28 mouse cellular contexts compared by ENCODE assay signal in the genomic region with DNA sequence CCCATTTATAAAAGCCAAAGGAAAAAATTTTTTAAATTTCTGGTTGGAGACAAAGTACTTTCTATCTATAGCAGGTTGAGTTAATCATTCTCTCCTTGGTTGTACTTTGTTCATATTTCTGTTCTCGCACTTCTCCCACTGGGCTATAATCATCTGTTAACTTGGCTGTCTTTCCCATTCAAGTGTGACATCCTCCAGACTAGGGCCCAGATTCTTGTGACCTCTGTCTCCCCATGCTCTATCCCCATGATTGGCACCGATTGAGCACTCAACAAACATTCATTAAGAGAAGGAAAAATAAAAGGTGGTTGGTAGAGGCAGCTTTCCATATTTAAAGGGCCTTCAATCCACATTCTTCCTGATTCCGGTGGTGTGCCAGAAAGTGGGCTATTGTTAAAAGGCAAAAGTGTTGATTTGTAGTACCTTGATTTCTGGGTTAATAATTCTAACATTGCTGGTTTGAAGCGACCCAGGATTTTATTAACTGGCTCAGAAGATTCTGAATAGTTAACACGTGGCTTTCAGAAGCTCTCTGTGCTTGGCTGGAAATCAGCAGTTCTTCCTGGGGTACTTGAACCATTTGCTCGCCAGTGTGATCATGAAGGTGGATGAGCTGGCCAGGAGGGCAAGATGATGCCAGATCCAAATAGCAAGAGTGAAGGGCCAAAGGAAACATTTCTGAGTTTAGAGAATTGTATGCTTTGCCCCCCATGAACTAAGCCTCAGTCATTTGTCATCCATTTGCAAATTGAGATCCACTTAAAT.
DNase-seq lines count a peak whose midpoint lies in the region; ATAC-seq and TF ChIP-seq lines count a peak whose summit lies in the region.
"Had no signal": no experiment of that assay in that cellular context is flagged by ENCODE, and none has a peak within 500 bp of the region (broad histone marks: within the 10 kb centered on the region; RNA-seq: fewer than 3 reads in every experiment).

No protein-coding gene starts in this region.

- no peak for TF ChIP-seq POLR2A in kidney, adult 2 months (IDR thresholded peaks at IDR 0.05; ENCODE audit: low read depth, low read length)

- no peaks in the 10 kb centered on the region for H3K9me3 ChIP-seq in kidney, embryonic 15.5 days (replicated peaks)
- H3K9me3 ChIP-seq: heart, embryonic 13.5 days; limb, embryonic 13.5 days; liver, embryonic 12.5 days; midbrain, embryonic 13.5 days; stomach, embryonic 15.5 days had no signal

- H3K9ac ChIP-seq in kidney, embryonic 15.5 days: no peak overlapping the region
- H3K9ac ChIP-seq: heart, embryonic 13.5 days; limb, embryonic 13.5 days; liver, embryonic 12.5 days; midbrain, embryonic 13.5 days; stomach, embryonic 15.5 days had no signal

- no peaks in the 10 kb centered on the region for H3K36me3 ChIP-seq in kidney, adult 2 months (ENCODE audit: control insufficient read depth, insufficient read depth, low read length)
- no peaks in the 10 kb centered on the region for H3K36me3 ChIP-seq in kidney, embryonic 15.5 days
- H3K36me3 ChIP-seq: heart, embryonic 13.5 days; limb, embryonic 13.5 days; liver, embryonic 12.5 days; midbrain, embryonic 13.5 days; stomach, embryonic 15.5 days had no signal

- H3K4me3 ChIP-seq in layer of hippocampus, adult 2 months: no peak overlapping the region
- no peak overlapping the region for H3K4me3 ChIP-seq in kidney, adult 2 months (ENCODE audit: insufficient read depth, low read depth, low read length)
- H3K4me3 ChIP-seq in kidney, embryonic 15.5 days (replicated peaks): no peak overlapping the region
- H3K4me3 ChIP-seq: erythroblast, embryonic 14.5 days; heart, embryonic 13.5 days; limb, embryonic 13.5 days; liver, embryonic 12.5 days; midbrain, embryonic 13.5 days; stomach, embryonic 15.5 days had no signal

- peak overlapping the region; percentile 18; the same call in 1 of the 2 replicates for H3K27ac ChIP-seq in layer of hippocampus, adult 2 months
- peak overlapping the region; percentile 86 for H3K27ac ChIP-seq in kidney, adult 2 months (ENCODE audit: insufficient read depth, low read depth, low read length)
- no peak overlapping the region for H3K27ac ChIP-seq in kidney, embryonic 15.5 days
- H3K27ac ChIP-seq: heart, embryonic 13.5 days; hindbrain, postnatal 0 days; limb, embryonic 13.5 days; liver, embryonic 12.5 days; macrophage; midbrain, embryonic 13.5 days; stomach, embryonic 15.5 days had no signal

- H3K27me3 ChIP-seq in kidney, adult 2 months (replicated peaks; ENCODE audit: control insufficient read depth, insufficient read depth, low read length): no peaks in the 10 kb centered on the region
- no peaks in the 10 kb centered on the region for H3K27me3 ChIP-seq in kidney, embryonic 15.5 days
- H3K27me3 ChIP-seq: CH12.LX; heart, embryonic 13.5 days; limb, embryonic 13.5 days; liver, embryonic 12.5 days; midbrain, embryonic 13.5 days; stomach, embryonic 15.5 days had no signal

- H3K4me2 ChIP-seq in kidney, embryonic 15.5 days: no peak overlapping the region
- H3K4me2 ChIP-seq: heart, embryonic 13.5 days; limb, embryonic 13.5 days; liver, embryonic 12.5 days; midbrain, embryonic 13.5 days; stomach, embryonic 15.5 days had no signal

- ATAC-seq in kidney, embryonic 15.5 days (replicated peaks; ENCODE audit: low FRiP score): peak; percentile 79
- no peak for ATAC-seq in frontal cortex, adult (ENCODE audit: low TSS enrichment)
- ATAC-seq: activated CD4-positive, CD25-positive, alpha-beta regulatory T cell, adult 4 months; forebrain, embryonic 16.5 days; hindbrain, postnatal 0 days; intestine, postnatal 0 days; liver, embryonic 12.5 days; lung, postnatal 0 days; midbrain, embryonic 13.5 days had no signal

- DNase-seq in layer of hippocampus, adult 2 months (ENCODE audit: low spot score in 2 of 2): no peak
- no peak for DNase-seq in layer of hippocampus, adult 9-10 months (ENCODE audit: low spot score)
- peak; percentile 80 for DNase-seq in kidney, adult 2 months
- peak; percentile 31 to 69 for DNase-seq in kidney, postnatal 25 days
- DNase-seq in testis, postnatal 14 days (ENCODE audit: low spot score): no peak
- no peak for DNase-seq in adrenal gland, adult 8-10 months
- DNase-seq: adrenal gland, adult 2 months; B cell, adult 2 months; cerebellum, adult 9-10 months; heart, postnatal 14 days; layer of hippocampus, adult 9-11 months; lung, adult 18-20 months; thymus, postnatal 14 days had no signal

- H3K4me1 ChIP-seq in kidney, adult 2 months (ENCODE audit: control insufficient read depth, insufficient read depth, low read length): no peaks in the 10 kb centered on the region
- H3K4me1 ChIP-seq in kidney, embryonic 15.5 days: no peaks in the 10 kb centered on the region
- H3K4me1 ChIP-seq: heart, embryonic 13.5 days; limb, embryonic 13.5 days; liver, embryonic 12.5 days; midbrain, embryonic 13.5 days; stomach, embryonic 15.5 days had no signal

- WGBS in kidney, adult 2 months: 32% methylated on average over 6 of the region's 6 CpGs
- 73% methylated on average over 6 of the region's 6 CpGs for WGBS in kidney, embryonic 15.5 days

- no peak for TF ChIP-seq CTCF in layer of hippocampus, adult 2 months (conservative IDR thresholded peaks at IDR 0.05)
- TF ChIP-seq CTCF in kidney, adult 2 months (conservative IDR thresholded peaks at IDR 0.05; ENCODE audit: insufficient read depth, insufficient read length, low read depth, low read length): no peak

Comparison
In these comparisons a context has a peak if more than half of its experiments do, and no peak if none do; other contexts are left out.
1. DNase-seq: peak in kidney, adult 2 months (single experiment) and kidney, postnatal 25 days (2 of 2); none in layer of hippocampus, adult 2 months (0 of 2), layer of hippocampus, adult 9-10 months (single experiment), testis, postnatal 14 days (single experiment) and adrenal gland, adult 8-10 months (single experiment).